Mouse (Mus musculus) heart, postnatal 36 days (tissue): Measurements from ENCODE around the gene Atf3. TPM values are rescaled to one million over a fixed set of nuclear protein-coding genes. Genes with fewer than 3 reads are reported as not detected.
A peak's percentile ranks its signal among the peaks of the same experiment; 100 is the strongest.

Experiments
- DNase-seq, 2 experiments: peaks; one replicate each; pipeline ENCODE4 v3.0.0; 2021 to 2022
- intact Hi-C: fragments of 180-260 bp; cut with DNase I; formaldehyde crosslinking; loops from one replicate; pipeline ENCODE4 v1.15.1; 2025
- total RNA-seq, 2 experiments: library from RNA; stranded (reverse); gene quantifications; 2 replicates each; pipeline ENCODE4 v1.2.3; 2021

Atf3 gene
- total RNA-seq, 2 experiments from 2014 or later = 5.0 to 17.9 TPM

- DNase-seq = no peak
- intact Hi-C loops = no loop called here
These were observed 24.0 kb downstream of the Atf3 start for GRCm38 (mm10) chr1:191193657-191194424.

GRCm38 (mm10) chr1:191192751-191193150 is 25.1 kb downstream of the Atf3 start:
- no peak for DNase-seq
- intact Hi-C loops = no loop called here

GRCm38 (mm10) chr1:191192213-191192612 is 25.6 kb downstream of the Atf3 start:
- DNase-seq = no peak
- intact Hi-C loops = no loop called here

GRCm38 (mm10) chr1:191189671-191190372 is 28.0 kb downstream of the Atf3 start:
- no peak for DNase-seq
- intact Hi-C loops = loop anchor here (10.0 kb wide), 1 partner anchor 385 kb away; the partner anchor contains the start of genes Dtl and Ints7

- DNase-seq = peak; percentile 43 to 54
- intact Hi-C loops = loop anchor here (10.0 kb wide), 1 partner anchor 388 kb away; the partner anchor contains the start of genes Dtl and Ints7
These were observed 31.5 kb downstream of the Atf3 start for GRCm38 (mm10) chr1:191186386-191186770.

GRCm38 (mm10) chr1:191185761-191186385 is 32.0 kb downstream of the Atf3 start:
- DNase-seq = peak; percentile 40 to 52
- intact Hi-C loops = loop anchor here (10.0 kb wide), 1 partner anchor 389 kb away; the partner anchor contains the start of genes Dtl and Ints7

- intact Hi-C loops = loop anchor here (5.0 to 10.0 kb wide), 2 partner anchors 92 to 390 kb away; partner anchors contain the start of genes Dtl and Ints7
- DNase-seq = peak; percentile 48 to 56
These were observed 33.0 kb downstream of the Atf3 start for GRCm38 (mm10) chr1:191184841-191185251.

- intact Hi-C loops = loop anchor here (5.0 to 10.0 kb wide), 2 partner anchors 93 to 391 kb away; partner anchors contain the start of genes Dtl and Ints7
- peak in 1 of 2 experiments; percentile 50 for DNase-seq
These were observed 33.6 kb downstream of the Atf3 start for GRCm38 (mm10) chr1:191184066-191184815.

- intact Hi-C loops = loop anchor here (1.0 to 10.0 kb wide), 4 partner anchors 41 to 391 kb away; partner anchors contain the start of genes Dtl, Flvcr1 and Ints7
- peak; percentile 99 to 100 for DNase-seq
These were observed 34.4 kb downstream of the Atf3 start for GRCm38 (mm10) chr1:191183163-191184065.

- intact Hi-C loops = loop anchor here (1.0 to 10.0 kb wide), 4 partner anchors 42 to 392 kb away; partner anchors contain the start of genes Dtl, Flvcr1 and Ints7
- peak; percentile 76 to 81 for DNase-seq
These were observed 35.2 kb downstream of the Atf3 start for GRCm38 (mm10) chr1:191182431-191183162.

GRCm38 (mm10) chr1:191181469-191182259 is 36.2 kb downstream of the Atf3 start:
- intact Hi-C loops = loop anchor here (2.0 to 10.0 kb wide), 3 partner anchors 96 to 393 kb away; partner anchors contain the start of genes Dtl, Flvcr1 and Ints7

GRCm38 (mm10) chr1:191180397-191180796 is 37.4 kb downstream of the Atf3 start:
- no peak for DNase-seq
- intact Hi-C loops = loop anchor here (5.0 to 10.0 kb wide), 2 partner anchors 97 to 394 kb away; partner anchors contain the start of genes Dtl and Ints7

More at GRCm38 (mm10) chr1:191181469-191182259, 36.2 kb downstream of the Atf3 start:
- DNase-seq = no peak

- intact Hi-C loops = loop anchor here (5.0 to 10.0 kb wide), 3 partner anchors 97 to 395 kb away; partner anchors contain the start of genes Dtl and Ints7
- no peak for DNase-seq
These were observed 38.0 kb downstream of the Atf3 start for GRCm38 (mm10) chr1:191179846-191180245.

GRCm38 (mm10) chr1:191178511-191179188 is 39.2 kb downstream of the Atf3 start:
- no peak for DNase-seq
- intact Hi-C loops = loop anchor here (5.0 kb wide), 1 partner anchor 236 kb away; no protein-coding TSS in a partner anchor

GRCm38 (mm10) chr1:191176887-191177286 is 41.0 kb downstream of the Atf3 start:
- intact Hi-C loops = loop anchor here (5.0 kb wide), 1 partner anchor 235 kb away; no protein-coding TSS in a partner anchor
- DNase-seq = no peak

- intact Hi-C loops = no loop called here
- no peak for DNase-seq
These were observed 45.4 kb downstream of the Atf3 start for GRCm38 (mm10) chr1:191172487-191172886.
